Mouse (Mus musculus) embryonic facial prominence, embryonic 13.5 days (tissue): ENCODE data around the gene Sgip1. TPM values are rescaled to one million over a fixed set of nuclear protein-coding genes. Genes with fewer than 3 reads are reported as not detected.

Experiments used
- ATAC-seq: fragments of 200-750 bp; cut with Nextera tagmentation; 2 replicates; pipeline ENCODE4 v1.8.0; 2017; ENCODE audit warnings: low read depth; ENCODE audit not compliant: insufficient number of reproducible peaks, insufficient read depth, low FRiP score, low TSS enrichment
- H3K27ac ChIP-seq: fragments of 300-500 bp; sonication (generic); 2 replicates; pipeline ENCODE4 v1.5.1; 2015; ENCODE audit warnings: moderate library complexity, mild to moderate bottlenecking, inconsistent platforms
- H3K27me3 ChIP-seq: fragments of 300-500 bp; sonication (generic); 2 replicates; pipeline ENCODE4 v1.6.1; 2015; ENCODE audit warnings: mild to moderate bottlenecking, inconsistent platforms
- H3K36me3 ChIP-seq: fragments of 300-500 bp; sonication (generic); 2 replicates; pipeline ENCODE4 v1.6.1; 2015; ENCODE audit warnings: mild to moderate bottlenecking, inconsistent platforms
- H3K4me1 ChIP-seq: fragments of 300-500 bp; sonication (generic); 2 replicates; pipeline ENCODE4 v1.6.1; 2015; ENCODE audit warnings: inconsistent platforms
- H3K4me2 ChIP-seq: fragments of 300-500 bp; sonication (generic); 2 replicates; pipeline ENCODE4 v1.6.1; 2015; ENCODE audit warnings: moderate library complexity, mild to moderate bottlenecking, inconsistent platforms
- H3K4me3 ChIP-seq: fragments of 300-500 bp; sonication (generic); 2 replicates; pipeline ENCODE4 v1.5.1; 2015; ENCODE audit warnings: mild to moderate bottlenecking, inconsistent platforms
- H3K9ac ChIP-seq: fragments of 300-500 bp; sonication (generic); 2 replicates; pipeline ENCODE4 v1.6.1; 2015; ENCODE audit warnings: mild to moderate bottlenecking, inconsistent platforms
- H3K9me3 ChIP-seq: fragments of 300-500 bp; sonication (generic); 2 replicates; pipeline ENCODE4 v1.6.1; 2016; ENCODE audit warnings: inconsistent platforms
- WGBS: fragments of 180-500 bp; shearing (Covaris S2); methylation state at CpG from one replicate; pipeline ENCODE4 v1.1.7; 2015; ENCODE audit warnings: mixed read lengths; 5-methylcytosine and 5-hydroxymethylcytosine counted together
- polyA plus RNA-seq: library from polyadenylated mRNA; unstranded; fragments of >200 nt; fragmentation: Nextera tagmentation; extraction: Ambion mirVana; gene quantifications from 2 replicates; pipeline ENCODE4 v1.2.1, GENCODE M21; 2015

Gene Sgip1
- polyA plus RNA-seq, 1 experiment from 2014 or later = 13.0 TPM

DNA sequence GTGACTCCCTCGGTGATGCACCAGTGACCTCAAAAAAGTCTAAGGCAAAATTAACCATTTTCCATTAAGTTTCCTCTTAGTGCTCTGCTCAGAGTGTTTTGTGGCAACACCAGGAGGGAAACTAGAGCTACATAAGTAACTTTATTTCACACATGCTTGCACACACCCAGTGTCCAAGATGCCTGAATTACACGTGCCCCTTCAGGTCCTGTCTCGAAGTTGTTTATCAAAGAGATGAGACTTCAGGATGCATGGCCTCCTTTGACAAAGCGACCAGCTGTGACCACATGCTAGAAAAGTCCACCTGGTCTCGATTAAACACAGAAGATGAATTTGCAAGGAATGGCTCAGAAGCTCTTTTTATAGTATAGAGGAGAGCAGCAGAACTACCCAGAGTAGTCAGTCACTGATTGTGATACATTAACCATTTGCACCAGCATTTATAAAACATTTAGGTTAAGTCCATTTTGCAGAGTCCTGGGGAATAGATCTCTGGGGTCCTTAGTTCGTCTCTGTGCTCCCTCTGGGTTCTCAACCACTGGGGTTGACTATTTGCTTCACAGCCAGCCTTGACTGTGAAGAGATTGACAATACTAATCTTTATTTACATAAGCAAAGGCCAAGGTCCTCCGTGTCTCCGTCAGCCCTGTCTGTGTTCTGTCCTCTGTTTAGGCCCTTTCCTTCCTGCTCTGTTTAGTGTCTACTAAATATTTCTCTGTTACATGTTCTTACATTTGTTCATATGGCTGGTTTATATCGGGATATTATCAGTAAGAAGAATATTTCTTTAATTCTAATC lies 70.1 kb downstream of the Sgip1 start:
- Histone ChIP-seq H3K9me3 (no peaks in the 10 kb centered on the region), H3K4me1 (peaks cover 19% of the 10 kb centered on the region), H3K4me3 (no peak overlapping the region), H3K27ac (no peak overlapping the region), H3K4me2 (no peak overlapping the region), H3K36me3 (no peaks in the 10 kb centered on the region), H3K27me3 (no peaks in the 10 kb centered on the region), H3K9ac (no peak overlapping the region)
- ATAC-seq = no peak
- 38% methylated on average over 9 of the region's 9 CpGs for WGBS

GRCm38 (mm10) chr4:102813346-102813745 lies 72.2 kb downstream of the Sgip1 start:
- no peak overlapping the region for H3K4me3 ChIP-seq
- 76% methylated on average over 8 of the region's 8 CpGs for WGBS
- H3K9me3 ChIP-seq = no peaks in the 10 kb centered on the region
- no peak overlapping the region for H3K9ac ChIP-seq
- H3K27ac ChIP-seq = no peak overlapping the region
- no peak overlapping the region for H3K4me2 ChIP-seq
- H3K27me3 ChIP-seq = no peaks in the 10 kb centered on the region
- ATAC-seq = no peak
- H3K4me1 ChIP-seq = peaks cover 25% of the 10 kb centered on the region
- no peaks in the 10 kb centered on the region for H3K36me3 ChIP-seq

GRCm38 (mm10) chr4:102821786-102822185 lies 80.7 kb downstream of the Sgip1 start:
- Histone ChIP-seq H3K4me2 (no peak overlapping the region), H3K27me3 (no peaks in the 10 kb centered on the region), H3K9me3 (no peaks in the 10 kb centered on the region), H3K27ac (no peak overlapping the region), H3K4me1 (peaks cover 32% of the 10 kb centered on the region), H3K36me3 (no peaks in the 10 kb centered on the region), H3K4me3 (no peak overlapping the region), H3K9ac (no peak overlapping the region)
- no peak for ATAC-seq
- 67% methylated on average over 4 of the region's 4 CpGs for WGBS

DNA sequence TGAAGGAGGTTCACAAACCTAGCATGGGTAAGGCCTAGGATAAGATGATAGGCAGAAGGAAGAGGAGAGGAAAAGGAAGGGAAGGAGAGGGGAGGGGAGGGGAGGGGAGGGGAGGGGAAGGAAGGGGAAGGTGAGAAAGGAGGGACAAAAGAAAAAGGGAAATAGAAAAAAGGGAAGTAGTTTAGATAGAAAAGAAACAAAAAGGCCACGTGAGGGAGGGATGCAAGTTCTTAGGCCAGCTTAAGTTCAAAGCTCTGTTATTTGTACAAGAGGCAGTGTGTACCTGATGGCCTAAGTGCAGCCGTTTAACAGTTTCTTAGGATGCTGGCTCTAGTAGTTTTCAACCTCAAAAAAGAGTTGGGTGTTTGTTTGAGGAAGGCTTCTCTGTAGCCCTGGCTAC lies 83.4 kb downstream of the Sgip1 start:
- Histone ChIP-seq H3K36me3 (no peaks in the 10 kb centered on the region), H3K9ac (no peak overlapping the region), H3K27me3 (no peaks in the 10 kb centered on the region), H3K27ac (no peak overlapping the region), H3K9me3 (no peaks in the 10 kb centered on the region), H3K4me1 (peaks cover 22% of the 10 kb centered on the region), H3K4me2 (no peak overlapping the region), H3K4me3 (no peak overlapping the region)
- no peak for ATAC-seq
- 81% methylated on average over 2 of the region's 2 CpGs for WGBS

DNA sequence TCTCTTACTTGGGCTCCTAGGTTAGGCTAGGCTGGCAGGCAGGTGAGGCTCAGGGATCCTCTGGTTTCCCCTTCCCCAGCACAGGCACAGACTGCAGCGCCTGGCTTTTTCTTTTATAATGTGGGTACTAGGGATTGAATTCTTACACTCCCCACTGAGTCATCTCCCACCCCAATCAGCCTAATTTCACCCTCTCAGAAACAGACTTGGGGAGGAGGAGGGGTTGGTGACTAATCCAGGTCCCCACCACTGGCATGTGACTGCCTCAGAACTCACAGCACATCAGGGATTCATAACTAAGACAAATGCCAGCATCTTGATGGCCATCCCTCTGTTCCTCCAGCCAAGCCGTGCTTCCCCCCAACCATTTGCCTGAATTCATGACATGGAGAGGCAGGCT lies 85.1 kb downstream of the Sgip1 start:
- Histone ChIP-seq H3K27me3 (no peaks in the 10 kb centered on the region), H3K4me3 (no peak overlapping the region), H3K27ac (no peak overlapping the region), H3K9ac (no peak overlapping the region), H3K36me3 (no peaks in the 10 kb centered on the region), H3K9me3 (no peaks in the 10 kb centered on the region), H3K4me2 (no peak overlapping the region), H3K4me1 (peaks cover 13% of the 10 kb centered on the region)
- 79% methylated on average over 2 of the region's 2 CpGs for WGBS
- no peak for ATAC-seq

DNA sequence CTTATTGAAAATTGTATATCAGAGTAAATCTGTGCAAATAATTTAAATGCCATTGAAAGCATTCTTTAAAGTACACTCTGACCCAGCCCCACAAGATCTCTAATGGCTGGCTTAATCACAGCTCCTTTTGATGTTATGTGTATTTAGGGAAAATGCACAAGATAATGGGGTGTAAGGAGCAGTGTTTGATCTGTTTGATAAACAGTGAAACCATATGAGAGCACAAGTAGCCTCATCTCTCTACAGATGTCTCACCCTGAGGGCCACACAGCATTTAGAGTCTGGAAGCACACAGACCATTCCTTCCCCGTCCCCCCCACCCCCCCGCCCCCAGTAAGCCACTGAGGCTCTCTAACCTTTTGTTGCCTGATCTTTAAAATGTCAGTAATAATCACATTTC lies 87.4 kb downstream of the Sgip1 start:
- Histone ChIP-seq H3K9ac (no peak overlapping the region), H3K27me3 (no peaks in the 10 kb centered on the region), H3K27ac (no peak overlapping the region), H3K4me2 (no peak overlapping the region), H3K4me3 (no peak overlapping the region), H3K9me3 (no peaks in the 10 kb centered on the region), H3K4me1 (peaks cover 6% of the 10 kb centered on the region; the same call in 1 of the 2 replicates), H3K36me3 (no peaks in the 10 kb centered on the region)
- ATAC-seq = no peak
- WGBS = 77% methylated on average over 2 of the region's 2 CpGs

DNA sequence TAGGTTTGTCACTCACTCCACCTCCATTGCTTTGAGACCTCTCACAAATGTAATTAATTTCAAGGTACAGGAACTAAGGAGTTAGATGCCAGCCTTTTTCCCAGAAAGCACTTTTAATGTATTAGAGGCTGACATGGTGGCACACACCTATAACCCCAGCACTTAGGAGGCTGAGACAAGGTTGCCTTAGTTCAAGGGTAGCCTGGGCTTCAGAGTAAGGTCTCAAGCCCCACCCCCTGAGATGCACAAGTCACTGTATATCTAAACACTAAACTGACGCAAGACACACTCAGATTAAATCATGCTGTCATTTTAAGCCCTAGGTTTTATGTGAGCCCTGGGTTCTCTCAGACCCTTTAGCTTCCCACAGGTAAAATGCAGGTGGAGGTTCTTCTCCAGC lies 92.1 kb downstream of the Sgip1 start:
- no peaks in the 10 kb centered on the region for H3K4me1 ChIP-seq
- no peak overlapping the region for H3K4me2 ChIP-seq
- H3K27me3 ChIP-seq = no peaks in the 10 kb centered on the region
- no peak overlapping the region for H3K4me3 ChIP-seq
- no peak overlapping the region for H3K27ac ChIP-seq
- no peaks in the 10 kb centered on the region for H3K9me3 ChIP-seq
- ATAC-seq = no peak
- WGBS = 95% methylated on average over 1 of the region's 1 CpGs
- no peak overlapping the region for H3K9ac ChIP-seq
- no peaks in the 10 kb centered on the region for H3K36me3 ChIP-seq

GRCm38 (mm10) chr4:102833726-102834125 lies 92.6 kb downstream of the Sgip1 start:
- 92% methylated on average over 2 of the region's 2 CpGs for WGBS
- Histone ChIP-seq H3K27ac (no peak overlapping the region), H3K27me3 (no peaks in the 10 kb centered on the region), H3K9ac (no peak overlapping the region), H3K4me1 (no peaks in the 10 kb centered on the region), H3K4me2 (no peak overlapping the region), H3K4me3 (no peak overlapping the region), H3K36me3 (no peaks in the 10 kb centered on the region), H3K9me3 (no peaks in the 10 kb centered on the region)
- ATAC-seq = no peak

DNA sequence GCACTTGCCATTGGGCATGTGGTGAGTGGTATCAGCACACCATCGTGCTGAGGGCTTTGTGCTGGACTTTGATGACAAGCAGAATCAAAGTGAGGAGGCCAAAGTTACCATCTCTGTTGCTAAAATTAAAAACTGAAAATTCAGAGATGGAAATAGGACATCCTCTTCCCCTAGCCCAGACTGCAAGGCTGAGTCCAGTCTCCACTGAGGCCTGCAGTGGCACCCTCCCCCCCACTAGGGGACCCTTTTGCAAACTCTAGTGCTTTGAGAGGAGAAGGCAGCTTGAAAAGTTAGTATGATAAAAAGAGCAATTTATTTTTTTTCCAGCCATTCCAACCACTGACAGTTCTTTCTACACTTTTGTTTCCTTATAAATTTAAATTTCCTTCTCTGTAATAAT lies 93.6 kb downstream of the Sgip1 start:
- H3K9ac ChIP-seq = no peak overlapping the region
- H3K9me3 ChIP-seq = no peaks in the 10 kb centered on the region
- no peaks in the 10 kb centered on the region for H3K4me1 ChIP-seq
- ATAC-seq = no peak
- no peak overlapping the region for H3K4me3 ChIP-seq
- no peaks in the 10 kb centered on the region for H3K27me3 ChIP-seq
- no peak overlapping the region for H3K27ac ChIP-seq
- H3K4me2 ChIP-seq = no peak overlapping the region
- no peaks in the 10 kb centered on the region for H3K36me3 ChIP-seq
- 69% methylated on average over 1 of the region's 1 CpGs for WGBS

- H3K4me1 ChIP-seq = peaks cover 17% of the 10 kb centered on the region
- H3K27ac ChIP-seq = no peak overlapping the region
- no peaks in the 10 kb centered on the region for H3K27me3 ChIP-seq
- WGBS = 65% methylated on average over 7 of the region's 7 CpGs
- ATAC-seq = no peak
- no peaks in the 10 kb centered on the region for H3K36me3 ChIP-seq
- H3K9ac ChIP-seq = no peak overlapping the region
- H3K9me3 ChIP-seq = no peaks in the 10 kb centered on the region
- no peak overlapping the region for H3K4me2 ChIP-seq
- no peak overlapping the region for H3K4me3 ChIP-seq
Measured at GRCm38 (mm10) chr4:102840062-102840798, 99.1 kb downstream of the Sgip1 start.

- no peaks in the 10 kb centered on the region for H3K9me3 ChIP-seq
- no peak overlapping the region for H3K27ac ChIP-seq
- no peak overlapping the region for H3K4me3 ChIP-seq
- H3K27me3 ChIP-seq = no peaks in the 10 kb centered on the region
- 54% methylated on average over 11 of the region's 11 CpGs for WGBS
- no peak overlapping the region for H3K9ac ChIP-seq
- ATAC-seq = no peak
- H3K4me1 ChIP-seq = peaks cover 17% of the 10 kb centered on the region
- no peak overlapping the region for H3K4me2 ChIP-seq
- H3K36me3 ChIP-seq = no peaks in the 10 kb centered on the region
Measured at GRCm38 (mm10) chr4:102840956-102841729, 100.0 kb downstream of the Sgip1 start.
